Mouse (Mus musculus) kidney, adult 2 months (tissue): ENCODE measurements around the gene Rac1.
"Not testable (repeated sequence)": the region's sequence is repeated elsewhere in the genome, so short reads cannot be mapped to it uniquely, and the experiment has no call there.

Experiments used
- CTCF ChIP-seq: fragments of 200-500 bp; conservative IDR thresholded peaks from 2 replicates; pipeline ENCODE4 v1.5.1; 2011; ENCODE audit warnings: low read depth, mild to moderate bottlenecking, control low read depth, low read length, moderate library complexity, mixed read lengths; ENCODE audit not compliant: insufficient read depth, insufficient read length
- POLR2A ChIP-seq: fragments of 200-500 bp; IDR thresholded peaks from one replicate; pipeline ENCODE4 v1.6.1; 2011; ENCODE audit warnings: low read depth, low read length, control low read depth

- not testable (repeated sequence) for TF ChIP-seq CTCF, POLR2A
These were observed 39.0 kb upstream of the Rac1 start for GRCm38 (mm10) chr5:143566804-143567203.
